Mouse (Mus musculus) heart, embryonic 16.5 days (tissue): ENCODE results near the gene D430041D05Rik. TPM values are rescaled to one million over a fixed set of nuclear protein-coding genes. Genes with fewer than 3 reads are reported as not detected.

Experiments used
- ATAC-seq: fragments of 200-750 bp; cut with Nextera tagmentation; replicated peaks from 2 replicates; pipeline ENCODE4 v1.8.0; 2017; ENCODE audit warnings: moderate number of reproducible peaks; ENCODE audit not compliant: insufficient read depth, low FRiP score; ENCODE audit errors: extremely low read depth
- H3K27ac ChIP-seq: fragments of 300-500 bp; sonication (generic); 2 replicates; pipeline ENCODE4 v1.5.1; 2014; ENCODE audit warnings: mild to moderate bottlenecking, low read length, control low read depth, moderate library complexity
- H3K27me3 ChIP-seq: fragments of 300-500 bp; sonication (generic); 2 replicates; pipeline ENCODE4 v1.6.1; 2014; ENCODE audit warnings: low read length, mixed read lengths; ENCODE audit not compliant: control insufficient read depth, insufficient read depth
- H3K36me3 ChIP-seq: fragments of 300-500 bp; sonication (generic); 2 replicates; pipeline ENCODE4 v1.6.1; 2014; ENCODE audit not compliant: control insufficient read depth, insufficient read depth
- H3K4me1 ChIP-seq: fragments of 300-500 bp; sonication (generic); 2 replicates; pipeline ENCODE4 v1.6.1; 2014; ENCODE audit warnings: low read length, mixed read lengths; ENCODE audit not compliant: control insufficient read depth, insufficient read depth
- H3K4me2 ChIP-seq: fragments of 300-500 bp; sonication (generic); 2 replicates; pipeline ENCODE4 v1.6.1; 2014; ENCODE audit warnings: low read depth, mild to moderate bottlenecking, control low read depth, low read length
- H3K4me3 ChIP-seq: fragments of 300-500 bp; sonication (generic); 2 replicates; pipeline ENCODE4 v1.5.1; 2014; ENCODE audit warnings: mild to moderate bottlenecking, control low read depth, low read length
- H3K9ac ChIP-seq: fragments of 300-500 bp; sonication (generic); 2 replicates; pipeline ENCODE4 v1.6.1; 2014; ENCODE audit warnings: low read length, control low read depth
- H3K9me3 ChIP-seq: fragments of 300-500 bp; sonication (generic); replicated peaks from 2 replicates; pipeline ENCODE4 v1.6.1; 2016; ENCODE audit warnings: low read length; ENCODE audit not compliant: control insufficient read depth
- WGBS: fragments of 180-500 bp; shearing (Covaris S2); extraction: QIAGEN DNeasy Blood & Tissue Kit; methylation state at CpG from one replicate; pipeline ENCODE4 v1.1.7; 2014; 5-methylcytosine and 5-hydroxymethylcytosine counted together
- polyA plus RNA-seq: library from polyadenylated mRNA; unstranded; fragments of >200 nt; fragmentation: Nextera tagmentation; extraction: Ambion mirVana; gene quantifications from 2 replicates; pipeline ENCODE4 v1.2.1, GENCODE M21; 2015

D430041D05Rik gene
- polyA plus RNA-seq, 1 experiment from 2014 or later = 0.20 TPM

DNA sequence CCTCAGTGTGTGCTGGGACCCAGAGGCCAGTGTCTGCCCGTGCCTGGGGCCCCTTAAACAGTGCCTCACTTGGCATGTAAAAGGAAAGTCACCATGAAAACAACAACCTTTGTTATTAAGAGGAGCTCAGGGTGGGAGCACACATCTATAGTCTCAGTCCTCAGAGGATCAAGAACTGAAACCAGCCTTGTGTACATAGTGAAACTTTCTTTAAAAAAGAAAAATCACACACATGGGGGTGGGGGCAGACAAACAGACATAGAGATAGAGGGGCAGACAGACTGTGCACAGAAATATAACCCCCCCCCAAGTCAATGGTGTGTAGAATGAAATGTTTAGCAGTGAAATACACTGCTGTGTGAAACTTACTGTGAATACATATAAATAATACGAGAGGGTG is 16.0 kb downstream of the D430041D05Rik start:
- Histone ChIP-seq H3K9me3 (peaks cover 3% of the 10 kb centered on the region), H3K4me1 (no peaks in the 10 kb centered on the region), H3K27ac (no peak overlapping the region), H3K27me3 (no peaks in the 10 kb centered on the region), H3K4me3 (no peak overlapping the region), H3K4me2 (no peak overlapping the region), H3K9ac (no peak overlapping the region), H3K36me3 (no peaks in the 10 kb centered on the region)
- no peak for ATAC-seq
- 56% methylated on average over 2 of the region's 2 CpGs for WGBS

- no peak for ATAC-seq
- 63% methylated on average over 4 of the region's 4 CpGs for WGBS
- no peaks in the 10 kb centered on the region for H3K27me3 ChIP-seq
Measured at GRCm38 (mm10) chr2:104392700-104393312, 18.0 kb downstream of the D430041D05Rik start.

DNA sequence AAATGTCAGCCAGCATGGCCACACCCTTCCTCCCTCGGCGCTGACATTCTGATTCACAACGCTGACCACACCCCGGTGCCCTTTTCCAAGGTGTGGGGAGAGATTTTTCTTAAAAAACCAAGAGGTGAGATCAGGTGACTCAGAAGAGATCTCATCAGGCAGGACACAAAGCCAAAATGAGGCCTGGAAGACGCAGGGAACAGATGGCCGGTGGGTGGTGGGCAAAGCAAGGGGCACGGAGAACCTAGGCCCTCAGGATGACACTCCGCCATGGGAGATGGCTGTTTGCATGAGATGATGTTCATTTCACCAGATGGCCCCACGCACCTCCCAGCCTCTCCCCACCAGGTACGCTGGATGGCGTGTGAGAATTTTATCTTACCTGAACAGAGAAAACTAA is 21.6 kb downstream of the D430041D05Rik start:
- Histone ChIP-seq H3K4me2 (no peak overlapping the region), H3K36me3 (no peaks in the 10 kb centered on the region), H3K4me1 (no peaks in the 10 kb centered on the region; the same call in 1 of the 2 replicates), H3K9ac (no peak overlapping the region), H3K27me3 (no peaks in the 10 kb centered on the region), H3K4me3 (no peak overlapping the region), H3K27ac (no peak overlapping the region), H3K9me3 (no peaks in the 10 kb centered on the region)
- WGBS = 91% methylated on average over 11 of the region's 11 CpGs
- ATAC-seq = no peak

More at GRCm38 (mm10) chr2:104392700-104393312, 18.0 kb downstream of the D430041D05Rik start:
- no peak overlapping the region for H3K4me2 ChIP-seq
- no peaks in the 10 kb centered on the region for H3K36me3 ChIP-seq
- H3K4me3 ChIP-seq = no peak overlapping the region
- no peaks in the 10 kb centered on the region for H3K9me3 ChIP-seq
- no peaks in the 10 kb centered on the region; the same call in 1 of the 2 replicates for H3K4me1 ChIP-seq
- H3K27ac ChIP-seq = no peak overlapping the region
- H3K9ac ChIP-seq = no peak overlapping the region

GRCm38 (mm10) chr2:104385941-104386340 is 24.9 kb downstream of the D430041D05Rik start:
- Histone ChIP-seq H3K27ac (no peak overlapping the region), H3K4me2 (no peak overlapping the region), H3K4me3 (no peak overlapping the region), H3K4me1 (no peaks in the 10 kb centered on the region; the same call in 1 of the 2 replicates), H3K9ac (no peak overlapping the region), H3K27me3 (no peaks in the 10 kb centered on the region), H3K36me3 (no peaks in the 10 kb centered on the region), H3K9me3 (no peaks in the 10 kb centered on the region)
- ATAC-seq = no peak
- WGBS = 83% methylated on average over 2 of the region's 2 CpGs

DNA sequence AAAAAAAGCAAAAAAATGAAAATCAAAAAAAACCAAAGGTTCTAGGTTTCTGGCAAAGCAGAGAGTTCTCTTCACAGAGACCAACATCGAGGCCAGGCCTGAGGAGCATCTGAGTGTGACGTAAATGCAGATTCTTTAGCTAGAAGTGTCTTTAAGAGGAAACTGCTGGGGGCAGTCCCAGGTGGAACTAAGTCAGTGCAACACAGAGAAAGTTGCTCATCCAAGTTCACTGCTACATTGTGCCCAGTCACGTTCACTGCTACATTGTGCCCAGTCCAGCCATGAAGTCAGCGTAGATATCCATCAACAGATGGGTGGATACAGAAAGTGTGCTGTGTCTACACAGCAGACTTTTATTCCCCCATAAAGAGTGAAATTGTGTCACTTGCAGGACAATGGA is 27.2 kb downstream of the D430041D05Rik start:
- H3K9ac ChIP-seq = no peak overlapping the region
- H3K36me3 ChIP-seq = no peaks in the 10 kb centered on the region
- H3K9me3 ChIP-seq = no peaks in the 10 kb centered on the region
- ATAC-seq = no peak
- H3K4me2 ChIP-seq = no peak overlapping the region
- H3K27me3 ChIP-seq = peaks cover 9% of the 10 kb centered on the region
- WGBS = 86% methylated on average over 4 of the region's 4 CpGs
- no peak overlapping the region for H3K27ac ChIP-seq
- no peaks in the 10 kb centered on the region; the same call in 1 of the 2 replicates for H3K4me1 ChIP-seq
- H3K4me3 ChIP-seq = no peak overlapping the region

DNA sequence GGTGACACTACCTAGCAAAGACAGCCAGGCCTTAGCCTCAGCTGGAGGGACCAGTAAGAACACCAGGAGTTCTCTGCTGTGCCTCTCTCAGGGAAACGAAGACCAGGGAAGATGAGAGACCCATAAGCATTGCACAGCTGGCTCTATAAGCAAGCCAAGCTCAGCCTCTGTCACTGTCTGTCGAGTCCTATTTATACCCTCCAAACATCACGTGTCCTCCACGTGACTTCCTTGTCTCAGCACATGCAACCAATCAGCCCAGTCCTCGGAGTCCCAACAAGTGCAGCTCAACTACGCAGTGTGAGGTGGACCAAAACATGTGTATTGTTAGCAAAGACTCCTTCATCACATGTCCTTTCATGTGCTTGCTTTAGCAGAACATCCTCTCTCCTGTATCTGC is 28.0 kb downstream of the D430041D05Rik start:
- no peak overlapping the region for H3K9ac ChIP-seq
- no peak overlapping the region for H3K27ac ChIP-seq
- no peaks in the 10 kb centered on the region for H3K9me3 ChIP-seq
- no peaks in the 10 kb centered on the region for H3K4me1 ChIP-seq
- H3K4me2 ChIP-seq = no peak overlapping the region
- no peaks in the 10 kb centered on the region for H3K36me3 ChIP-seq
- ATAC-seq = no peak
- H3K27me3 ChIP-seq = peaks cover 9% of the 10 kb centered on the region
- WGBS = 72% methylated on average over 6 of the region's 6 CpGs
- no peak overlapping the region for H3K4me3 ChIP-seq

DNA sequence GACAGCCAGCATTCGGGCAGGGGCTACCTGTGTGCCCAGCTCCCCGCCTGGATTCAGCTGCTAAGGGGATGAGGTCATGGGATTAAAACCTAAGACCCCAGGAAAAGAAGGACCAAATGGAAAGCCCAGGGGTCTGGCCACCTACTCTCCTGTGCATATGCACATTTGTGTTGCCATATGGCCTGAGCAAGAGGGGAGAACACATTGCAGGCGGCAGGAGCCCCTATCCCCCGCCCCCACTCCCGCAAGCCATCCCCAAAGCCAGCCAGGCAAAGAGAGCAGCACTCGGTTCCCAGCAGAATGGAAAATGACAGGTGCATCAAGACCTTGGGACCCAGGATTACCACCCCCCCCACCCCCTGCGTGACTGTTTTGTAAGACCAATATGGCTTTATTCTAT is 31.5 kb downstream of the D430041D05Rik start:
- no peak for ATAC-seq
- Histone ChIP-seq H3K27me3 (peaks cover 9% of the 10 kb centered on the region), H3K4me2 (no peak overlapping the region), H3K36me3 (no peaks in the 10 kb centered on the region), H3K4me3 (no peak overlapping the region), H3K9me3 (no peaks in the 10 kb centered on the region), H3K4me1 (no peaks in the 10 kb centered on the region), H3K27ac (no peak overlapping the region), H3K9ac (no peak overlapping the region)
- 21% methylated on average over 7 of the region's 7 CpGs for WGBS

- Histone ChIP-seq H3K4me1 (no peaks in the 10 kb centered on the region), H3K36me3 (no peaks in the 10 kb centered on the region), H3K9ac (no peak overlapping the region), H3K4me2 (no peak overlapping the region), H3K27me3 (peaks cover 9% of the 10 kb centered on the region), H3K9me3 (no peaks in the 10 kb centered on the region), H3K27ac (no peak overlapping the region), H3K4me3 (no peak overlapping the region)
- 14% methylated on average over 3 of the region's 3 CpGs for WGBS
- no peak for ATAC-seq
Measured at GRCm38 (mm10) chr2:104378791-104379190, 32.0 kb downstream of the D430041D05Rik start.

GRCm38 (mm10) chr2:104377990-104378389 is 32.8 kb downstream of the D430041D05Rik start:
- Histone ChIP-seq H3K27me3 (peaks cover 9% of the 10 kb centered on the region), H3K4me2 (no peak overlapping the region), H3K4me1 (no peaks in the 10 kb centered on the region), H3K36me3 (no peaks in the 10 kb centered on the region), H3K27ac (no peak overlapping the region), H3K4me3 (no peak overlapping the region), H3K9ac (no peak overlapping the region), H3K9me3 (no peaks in the 10 kb centered on the region)
- 60% methylated on average over 2 of the region's 2 CpGs for WGBS
- no peak for ATAC-seq
